Mouse (Mus musculus) left cerebral cortex, postnatal 4 days (tissue): Measurements from ENCODE around the gene Cdk2ap2. TPM values are rescaled to one million over a fixed set of nuclear protein-coding genes. Genes with fewer than 3 reads are reported as not detected.
"Not testable (repeated sequence)": the region's sequence is repeated elsewhere in the genome, so short reads cannot be mapped to it uniquely, and the experiment has no call there.

Experiments
- DNase-seq: peaks from one replicate; pipeline ENCODE4 v3.0.0-alpha.2; 2022
- intact Hi-C: fragments of 180-260 bp; cut with DNase I; formaldehyde crosslinking; loops from one replicate; pipeline ENCODE4 v1.15.1; 2025
- total RNA-seq, 2 experiments: library from RNA; stranded (reverse); gene quantifications; 2 replicates each; pipeline ENCODE4 v1.2.3; 2021

Cdk2ap2 gene
- total RNA-seq, 2 experiments from 2014 or later, result 27.5 to 28.3 TPM

DNA sequence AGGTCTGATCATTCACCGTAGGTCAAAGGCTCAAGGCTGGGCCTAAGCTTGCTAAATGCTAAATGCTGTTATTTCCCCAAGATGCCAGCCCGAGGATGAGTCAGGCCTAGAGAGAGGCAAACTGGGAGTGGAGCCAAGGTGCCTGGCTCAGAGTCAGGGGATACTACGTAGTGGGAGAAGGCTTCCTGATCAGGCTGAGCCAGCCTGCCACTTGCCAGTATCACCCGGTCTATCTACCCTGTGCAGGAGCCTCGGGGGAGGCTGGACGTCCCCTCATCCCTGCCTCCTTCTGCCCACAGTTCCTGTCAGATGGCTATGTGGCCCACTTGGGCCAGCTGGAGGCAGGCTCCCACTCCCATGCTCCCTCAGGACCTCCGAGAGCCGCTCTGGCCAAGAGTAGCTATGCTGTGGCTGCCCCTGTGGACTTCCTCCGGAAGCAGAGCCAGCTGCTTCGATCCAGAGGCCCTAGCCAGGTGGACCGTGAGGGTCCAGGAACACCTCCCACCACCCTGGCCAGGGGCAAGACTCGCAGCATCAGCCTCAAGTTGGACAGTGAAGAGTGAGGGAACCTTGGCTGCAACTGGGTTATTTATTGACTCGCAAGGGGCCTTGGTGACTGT, 16.3 kb downstream of the Cdk2ap2 start:
- intact Hi-C loops, result no loop called here
- peak; percentile 88 for DNase-seq

DNA sequence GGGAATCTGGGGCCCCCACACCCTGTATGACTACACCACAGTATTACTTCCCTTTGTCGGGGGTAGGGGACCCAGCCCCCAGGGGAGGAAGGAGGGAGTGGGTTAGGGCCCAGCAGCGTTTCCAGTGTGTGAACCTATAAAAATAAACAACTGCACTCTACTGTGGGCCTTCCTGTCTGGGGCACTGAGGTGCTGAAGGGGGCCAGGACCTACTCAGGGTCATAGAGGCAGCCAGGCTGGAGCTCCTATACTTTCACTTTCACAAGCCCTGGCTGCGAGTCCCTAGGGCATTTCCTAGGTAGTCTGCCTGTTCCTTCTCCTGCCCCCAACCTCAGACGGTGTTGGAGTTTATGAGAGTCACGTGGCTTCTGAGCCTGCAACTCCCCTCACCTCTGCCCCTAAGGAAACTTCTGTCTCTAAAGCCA, 16.8 kb downstream of the Cdk2ap2 start:
- DNase-seq, result no peak
- intact Hi-C loops, result no loop called here

DNA sequence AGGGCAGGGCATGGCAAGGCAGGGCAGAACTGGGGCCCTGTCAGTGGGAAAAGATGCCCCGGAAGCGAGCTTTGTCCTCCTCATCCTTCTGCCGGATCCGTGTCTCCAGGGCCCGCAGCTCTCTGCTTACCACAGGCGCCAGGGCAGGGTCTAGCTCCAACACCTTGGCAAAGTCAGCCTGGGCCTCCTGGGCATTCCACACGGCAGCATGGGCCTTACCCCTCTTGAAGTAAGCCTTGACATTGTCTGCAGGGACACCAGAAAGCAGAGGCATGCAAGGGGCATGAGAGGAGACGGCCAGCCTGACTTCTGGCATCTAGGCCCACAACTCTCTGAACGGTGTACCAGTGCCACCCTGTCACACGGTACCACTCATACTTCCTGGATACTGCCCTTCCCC, 17.6 kb downstream of the Cdk2ap2 start:
- no peak for DNase-seq
- intact Hi-C loops, result no loop called here

DNA sequence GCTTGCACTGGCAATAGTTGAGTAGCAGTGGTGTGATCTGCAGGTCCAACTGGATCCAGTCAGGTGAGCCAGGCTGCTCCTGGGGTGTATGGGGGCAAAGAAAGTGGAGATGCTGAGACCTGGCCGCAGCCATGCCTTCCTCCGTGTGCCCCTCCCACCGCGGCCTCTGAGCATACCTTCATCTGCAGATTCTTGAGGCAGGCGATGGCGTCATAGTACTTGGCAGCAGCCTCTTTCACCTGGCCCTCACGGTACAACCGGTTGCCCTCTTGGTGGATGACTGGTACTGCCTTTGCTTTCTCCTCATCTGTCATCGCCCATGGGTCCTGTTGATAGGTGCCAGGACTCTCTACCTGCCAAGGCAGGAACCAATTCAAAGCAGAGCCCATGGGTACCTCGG, 18.2 kb downstream of the Cdk2ap2 start:
- intact Hi-C loops, result no loop called here
- DNase-seq, result no peak

DNA sequence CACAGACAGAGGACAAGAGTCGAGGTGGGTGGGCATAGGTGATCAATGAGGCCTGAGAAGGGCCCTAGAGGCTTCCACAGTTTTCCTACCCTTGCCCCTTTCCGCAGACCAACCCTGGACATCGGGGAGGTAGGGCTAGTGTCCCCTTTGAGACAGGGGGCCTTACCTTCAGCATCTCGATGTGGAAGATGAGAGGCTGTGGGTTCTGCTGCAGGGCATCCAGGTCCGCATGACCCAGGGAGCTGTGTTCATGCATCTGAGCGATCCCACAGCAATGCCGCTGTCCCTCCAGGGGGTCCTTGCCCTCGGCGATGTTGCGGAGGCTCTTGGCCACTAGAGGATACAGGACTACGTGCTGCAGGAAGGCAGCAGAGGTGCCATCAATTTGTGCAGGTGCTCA, 18.8 kb downstream of the Cdk2ap2 start:
- no peak for DNase-seq
- intact Hi-C loops, result no loop called here

DNA sequence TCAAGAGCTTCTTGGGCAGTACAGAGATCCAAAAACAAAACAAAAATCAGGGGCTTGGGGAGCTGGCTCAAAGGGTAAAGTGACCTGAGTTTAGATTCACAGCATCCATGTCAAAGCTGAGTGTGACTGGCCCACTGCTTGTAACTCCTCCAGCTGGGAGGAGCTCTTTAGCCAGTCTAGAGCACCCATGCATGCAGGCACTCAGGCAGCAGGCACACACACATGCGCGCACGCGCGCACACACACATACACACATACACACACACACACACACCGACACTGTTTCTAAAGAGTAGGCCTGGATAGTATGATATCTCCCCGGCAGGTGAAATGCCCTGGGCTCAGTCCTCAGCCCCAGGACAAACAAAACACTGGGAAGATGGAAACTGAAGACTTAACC, 20.0 kb downstream of the Cdk2ap2 start:
- DNase-seq, result no peak
- intact Hi-C loops, result no loop called here

DNA sequence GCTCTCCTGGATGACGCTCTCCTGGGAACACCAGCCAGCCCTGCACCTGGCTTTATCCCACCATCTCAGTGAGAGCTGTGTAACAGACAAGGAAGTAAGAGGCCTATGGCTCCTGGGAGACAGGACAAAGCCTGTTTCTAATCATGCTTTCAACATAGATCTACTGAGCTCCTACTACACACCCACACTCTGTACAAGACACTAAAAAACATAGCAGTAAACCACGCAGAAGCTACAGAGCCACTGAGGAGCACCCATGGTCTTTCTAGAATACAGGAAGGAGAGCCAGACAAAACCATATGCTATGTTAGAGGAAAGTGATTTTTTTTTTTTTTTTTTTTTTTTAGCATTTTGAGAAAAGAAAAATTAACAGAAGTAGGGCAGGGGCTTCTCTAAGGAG, 21.4 kb downstream of the Cdk2ap2 start:
- DNase-seq, result no peak
- intact Hi-C loops, result no loop called here

DNA sequence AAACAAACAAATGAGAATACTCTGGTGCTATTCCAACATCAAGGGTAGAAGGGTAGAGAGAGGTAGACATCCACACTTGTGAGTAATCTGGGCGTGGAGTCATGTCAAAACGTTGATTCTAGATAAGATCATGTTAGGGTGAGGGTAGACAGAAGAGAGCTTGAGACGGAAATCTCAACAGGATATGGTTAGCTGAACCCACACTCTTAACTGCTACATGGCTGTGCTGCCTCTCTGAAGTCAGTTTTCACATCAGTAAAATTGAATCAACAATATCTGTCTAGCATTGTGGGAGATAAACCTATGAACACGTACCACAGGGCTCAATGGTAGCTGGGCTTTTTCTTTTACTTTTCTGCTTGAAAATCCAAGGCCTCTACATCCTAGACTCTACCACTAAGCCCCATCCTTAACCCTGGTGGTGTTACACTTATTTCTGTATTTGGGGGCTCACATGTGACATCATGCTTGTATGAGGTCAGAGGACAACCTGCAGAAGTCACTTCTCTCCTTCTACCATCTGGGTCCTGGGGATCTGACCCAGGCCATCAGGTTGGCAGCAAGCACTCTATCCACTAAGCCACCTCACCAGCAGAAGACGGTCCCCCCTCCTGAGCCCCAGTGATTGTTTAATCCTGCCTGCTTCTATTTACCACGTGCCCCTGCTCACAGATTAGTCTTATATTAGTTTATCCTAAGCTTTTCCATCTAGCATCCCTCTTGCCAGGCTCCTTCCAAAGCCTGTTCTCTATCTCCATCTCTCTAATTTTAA, 22.9 kb downstream of the Cdk2ap2 start:
- no peak for DNase-seq
- intact Hi-C loops, result no loop called here

DNA sequence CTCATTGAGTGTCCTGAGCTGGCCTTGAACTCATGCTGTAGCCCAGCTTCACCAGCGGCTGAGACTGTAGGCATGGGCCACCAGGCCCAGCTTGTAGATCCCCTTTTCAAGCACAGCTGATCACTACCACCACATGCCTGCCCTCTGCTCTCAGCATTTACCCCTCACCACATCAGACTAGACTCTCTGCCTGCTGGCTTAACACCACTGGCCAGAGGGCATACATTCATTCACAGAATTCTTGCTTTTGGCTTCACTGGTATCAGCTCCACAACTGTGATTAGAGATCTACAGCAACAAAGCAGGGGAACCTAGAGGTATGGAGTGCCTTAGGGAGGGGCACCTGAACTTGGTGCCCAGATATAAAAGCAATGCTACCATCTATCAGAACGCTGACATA, 23.5 kb downstream of the Cdk2ap2 start:
- no peak for DNase-seq
- intact Hi-C loops, result no loop called here

DNA sequence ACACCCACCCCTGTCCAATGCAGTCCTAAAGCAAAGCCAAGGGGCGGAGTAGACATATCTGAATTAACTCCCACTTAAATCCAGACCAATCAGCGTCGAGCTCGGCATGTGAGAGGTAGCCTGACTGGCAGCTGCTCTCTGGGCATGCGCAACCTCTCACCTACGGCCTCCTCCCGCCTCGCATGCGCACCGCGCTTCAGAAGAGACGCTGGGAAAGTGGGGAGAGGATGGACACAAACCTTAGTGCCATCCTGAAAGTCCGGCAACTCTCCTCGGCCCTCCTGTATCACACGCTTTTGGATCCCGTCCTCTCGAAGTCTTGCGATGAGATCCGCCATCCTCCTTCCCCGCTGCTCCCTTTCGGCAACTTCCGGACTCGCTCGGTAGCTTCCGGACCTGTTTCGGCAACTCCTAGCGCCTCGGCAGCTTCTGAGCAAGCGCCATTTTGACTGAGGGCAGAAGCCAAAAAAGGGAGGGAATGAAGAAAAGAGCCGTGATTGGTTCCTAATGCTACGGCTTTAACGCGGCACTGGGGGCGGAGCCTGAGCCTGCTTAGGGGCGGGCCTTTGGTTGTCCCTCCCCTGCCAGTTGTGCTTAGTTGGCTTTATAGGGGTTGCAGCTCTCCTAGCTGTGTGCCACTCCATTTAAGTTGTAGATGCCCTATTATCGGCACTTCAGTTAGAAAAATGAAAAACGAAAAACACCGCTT, 24.3 kb downstream of the Cdk2ap2 start:
- DNase-seq, result peak; percentile 98
- intact Hi-C loops, result no loop called here

DNA sequence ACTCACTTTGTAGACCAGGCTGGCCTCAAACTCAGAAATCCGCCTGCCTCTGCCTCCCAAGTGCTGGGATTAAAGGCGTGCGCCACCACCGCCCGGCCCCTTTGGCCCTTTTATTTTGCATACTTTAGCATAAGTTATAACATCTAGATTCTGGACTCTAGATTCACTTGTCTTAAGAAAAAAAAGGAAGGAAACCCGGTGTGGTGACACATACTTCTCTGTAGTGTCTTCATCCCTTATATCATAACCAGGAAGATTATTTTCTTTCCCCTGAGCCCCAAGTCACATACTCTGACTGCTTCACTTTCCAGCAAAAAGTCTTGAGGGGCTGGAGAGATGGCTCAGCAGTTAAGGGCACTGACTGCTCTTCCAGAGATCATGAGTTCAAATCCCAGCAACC, 24.9 kb downstream of the Cdk2ap2 start:
- intact Hi-C loops, DNase-seq: not testable (repeated sequence)

DNA sequence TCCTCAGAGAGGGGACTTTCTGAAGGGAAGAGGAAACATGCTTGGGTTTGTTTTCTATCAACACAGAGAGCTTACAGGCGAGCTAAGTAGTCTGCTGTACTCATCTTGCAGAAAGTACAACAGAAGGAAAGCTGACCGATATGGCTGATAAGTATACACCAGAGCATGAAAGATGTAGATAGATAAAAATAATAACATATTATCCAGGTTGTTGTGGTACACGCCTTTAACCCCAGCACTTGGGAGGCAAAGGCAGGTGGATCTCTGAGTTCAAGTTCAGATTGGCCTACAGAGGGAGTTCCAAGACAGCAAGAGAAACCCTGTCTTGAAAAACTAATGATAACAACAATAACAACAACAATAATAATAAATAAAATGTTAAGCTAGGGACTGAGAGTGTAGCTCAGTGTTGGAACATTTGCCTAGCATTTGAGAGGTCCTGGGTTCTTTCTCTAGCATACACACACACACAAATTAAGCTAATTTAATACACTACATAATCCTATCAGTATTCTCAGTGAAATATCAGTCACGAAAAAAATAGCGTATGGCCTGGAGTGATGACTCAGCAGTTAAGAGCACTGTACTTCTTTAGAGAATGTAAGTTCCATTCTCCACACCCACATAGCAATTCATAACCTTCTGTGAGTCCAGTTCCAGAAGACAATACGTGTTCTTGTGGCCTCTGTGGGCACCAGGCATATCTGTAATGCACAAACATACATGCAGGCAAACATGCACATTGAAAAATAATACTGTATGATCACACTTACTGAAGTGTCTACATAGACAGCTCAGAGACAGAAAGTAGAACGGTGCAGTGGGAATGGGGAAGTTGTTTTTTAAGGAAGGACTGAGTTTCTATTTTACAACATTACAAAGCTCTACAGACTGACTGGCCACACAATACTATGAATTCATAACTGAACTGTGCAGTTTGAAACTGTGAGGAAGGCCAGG, 25.7 kb downstream of the Cdk2ap2 start:
- no peak for DNase-seq
- intact Hi-C loops, result no loop called here

DNA sequence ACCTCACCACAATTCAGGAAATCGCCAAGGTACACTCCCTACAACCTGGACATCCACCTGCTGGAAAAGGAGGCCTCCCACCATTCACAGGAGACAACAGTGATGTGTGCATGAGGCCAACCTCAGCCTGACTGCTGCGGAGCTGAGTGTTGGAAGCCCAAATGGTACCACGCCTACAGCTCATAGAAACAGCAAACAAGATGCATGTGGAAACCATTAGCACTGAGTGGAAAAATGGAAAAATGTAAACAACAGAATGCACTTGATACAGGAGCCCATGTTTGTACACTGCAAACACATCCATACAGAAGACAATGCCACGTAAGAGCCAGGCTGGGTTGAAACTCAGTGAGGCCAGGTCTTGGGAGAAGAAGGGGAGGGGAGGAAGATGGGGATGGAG, 27.4 kb downstream of the Cdk2ap2 start:
- no peak for DNase-seq
- intact Hi-C loops, result no loop called here

DNA sequence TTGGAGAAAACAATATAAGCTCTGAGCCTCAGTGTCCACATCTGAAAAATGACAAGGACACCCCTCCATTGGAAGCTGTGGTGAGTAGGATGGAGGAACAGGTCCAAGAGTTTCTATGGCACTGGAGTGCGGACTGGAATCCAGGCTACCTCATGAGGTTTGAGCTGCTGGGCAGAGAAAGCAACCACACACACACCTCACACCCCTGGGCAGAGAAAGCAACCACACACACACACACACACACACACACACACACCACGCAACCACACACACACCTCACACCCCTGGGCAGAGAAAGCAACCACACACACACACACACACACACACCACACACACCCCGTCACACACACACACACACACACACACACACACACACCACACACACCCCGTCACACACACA, 28.3 kb downstream of the Cdk2ap2 start:
- intact Hi-C loops, DNase-seq: not testable (repeated sequence)

DNA sequence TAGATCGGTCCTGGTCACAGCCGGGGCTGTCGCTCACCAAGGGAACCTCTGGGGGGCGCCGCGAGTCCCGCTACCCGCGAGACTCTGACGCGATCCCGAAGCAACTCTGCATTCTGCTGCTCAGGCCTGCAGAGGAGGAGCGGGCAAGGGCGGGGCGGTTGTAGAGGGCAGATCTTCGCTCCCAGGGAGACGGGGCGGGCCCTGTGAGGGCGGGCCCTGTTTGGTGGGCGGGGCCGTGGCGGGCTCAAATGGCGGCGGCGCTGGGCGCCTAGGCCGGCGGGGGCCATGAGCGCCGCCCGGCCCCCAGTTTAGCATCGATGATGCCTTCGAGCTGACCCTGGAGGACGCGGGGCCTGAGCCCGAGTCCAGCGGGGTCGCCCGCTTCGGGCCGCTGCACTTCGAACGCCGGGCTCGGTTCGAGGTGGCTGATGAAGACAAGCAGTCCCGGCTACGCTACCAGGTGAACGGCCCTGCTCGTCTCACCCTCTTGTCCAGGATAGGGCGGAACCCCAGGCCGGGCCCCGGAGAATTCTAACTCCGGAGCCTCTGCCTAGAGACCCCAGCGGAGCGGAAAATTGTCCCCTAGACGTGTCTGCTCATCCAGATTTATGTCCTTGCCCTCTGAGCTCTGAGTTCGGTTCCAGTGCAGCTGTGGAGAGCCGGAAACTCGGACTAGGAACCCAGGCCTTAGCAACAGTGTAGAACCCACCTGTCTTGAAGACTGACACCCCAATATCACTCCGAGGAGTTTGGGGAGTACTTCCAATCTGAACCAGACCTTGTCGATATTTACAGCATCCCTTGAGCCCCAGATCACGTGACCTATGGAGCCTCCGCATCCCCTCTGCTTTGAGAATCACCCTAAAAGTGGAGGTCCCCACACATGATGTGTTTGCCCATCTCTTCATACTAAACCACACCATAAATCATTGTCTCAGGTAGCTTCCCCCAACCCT, 29.0 kb downstream of the Cdk2ap2 start, which contains the start of gene Aip:
Gene Aip, minus strand, starts transcription at position 118 of the 956 bp plus-strand sequence.
- DNase-seq, result peak; percentile 99
- intact Hi-C loops, result no loop called here

DNA sequence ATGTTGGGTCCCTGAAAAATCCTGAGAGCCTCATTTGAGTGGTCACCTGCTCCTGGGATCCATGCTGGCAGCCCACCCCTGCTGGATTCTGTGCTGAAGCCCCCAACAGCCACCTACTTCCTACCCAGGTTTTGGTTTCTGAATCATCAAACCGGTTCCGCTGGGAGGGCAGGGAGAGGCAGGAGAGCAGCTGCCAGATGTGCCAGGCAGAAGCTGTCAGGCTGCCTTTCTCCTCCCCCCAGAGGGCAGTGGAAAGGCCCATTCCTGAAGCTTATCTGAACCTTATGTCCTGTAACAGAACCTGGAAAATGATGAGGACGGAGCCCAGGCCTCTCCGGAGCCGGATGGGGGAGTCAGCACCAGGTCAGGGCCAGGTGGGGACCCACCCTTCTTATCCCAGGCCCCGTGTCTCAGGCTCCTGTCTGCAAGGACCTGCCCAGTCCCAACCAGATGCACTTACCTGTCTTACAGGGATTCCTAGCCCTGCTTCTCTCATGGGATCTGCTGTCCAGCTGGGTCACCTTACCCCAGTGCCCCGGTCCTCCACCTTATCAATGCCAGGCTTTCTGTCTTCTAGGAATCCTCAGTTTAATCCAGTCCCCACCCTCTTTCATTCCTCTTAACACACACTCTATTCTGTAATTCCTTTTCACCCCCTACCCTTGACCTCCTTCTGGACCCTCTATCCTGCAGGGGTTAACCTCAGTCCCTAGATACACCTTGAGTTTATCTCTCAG, 29.9 kb downstream of the Cdk2ap2 start:
- DNase-seq, result no peak
- intact Hi-C loops, result no loop called here

DNA sequence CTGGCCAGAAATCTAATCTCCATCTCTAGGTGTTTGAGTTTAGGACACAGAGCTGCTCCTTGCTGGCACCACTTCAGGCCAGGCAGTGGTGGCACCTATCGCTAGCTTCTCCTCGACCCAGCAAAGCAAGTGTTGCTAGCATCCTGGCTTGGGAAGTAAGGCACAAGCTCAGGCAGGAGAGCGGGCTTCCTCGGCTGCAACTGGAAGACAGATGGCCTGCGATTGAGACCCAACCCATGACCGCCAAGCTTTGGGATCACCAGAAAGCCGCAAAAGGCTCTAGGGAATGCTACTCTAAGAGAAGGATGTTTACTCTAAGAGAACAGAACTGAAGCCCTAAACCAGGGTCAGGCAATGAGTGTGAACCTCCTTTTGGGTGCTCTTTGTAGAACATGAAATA, 32.5 kb downstream of the Cdk2ap2 start:
- intact Hi-C loops, result no loop called here
- DNase-seq, result no peak

DNA sequence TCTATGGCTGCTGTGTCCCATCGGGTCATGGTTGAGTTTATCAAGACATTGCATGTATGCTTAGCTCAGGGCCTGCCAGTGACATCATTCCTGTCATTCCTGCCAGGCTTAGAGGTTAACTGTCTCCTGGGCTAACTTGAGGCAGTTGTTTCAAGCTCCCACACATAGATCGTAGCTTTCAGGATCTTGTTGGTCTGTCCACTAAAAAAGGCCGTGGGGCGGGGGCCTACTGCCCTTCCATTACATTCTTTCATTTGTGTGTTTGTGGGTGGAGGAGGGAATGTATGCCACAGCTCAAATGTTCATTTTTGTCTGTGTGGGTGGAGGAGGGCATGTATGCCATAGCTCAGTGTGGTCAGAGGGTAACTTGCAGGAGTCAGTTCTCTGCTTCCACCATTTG, 33.1 kb downstream of the Cdk2ap2 start:
- intact Hi-C loops, result no loop called here
- no peak for DNase-seq

DNA sequence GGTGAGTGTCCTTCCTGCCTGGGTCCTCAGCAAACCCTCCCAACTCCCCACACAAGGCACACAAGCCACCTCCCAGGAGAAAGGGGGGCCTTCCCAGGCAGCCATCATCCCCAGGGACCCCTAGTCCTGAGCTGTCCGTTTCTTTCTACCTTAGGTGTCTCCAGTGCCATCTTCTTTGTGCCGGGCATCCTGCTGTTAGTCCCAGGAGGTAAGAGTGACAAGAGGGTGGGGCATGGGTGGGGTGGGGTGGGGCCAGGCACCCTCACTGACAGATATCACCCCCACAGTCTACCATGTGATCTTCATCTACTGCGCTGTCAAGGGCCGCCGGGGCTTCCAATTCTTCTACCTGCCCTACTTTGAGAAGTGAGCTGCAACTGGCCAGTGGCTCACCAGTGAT, 34.1 kb downstream of the Cdk2ap2 start:
- no peak for DNase-seq
- intact Hi-C loops, result no loop called here
